Mouse (Mus musculus) forebrain, embryonic 11.5 days (tissue): ENCODE data around the gene Reck. TPM values are rescaled to one million over a fixed set of nuclear protein-coding genes. Genes with fewer than 3 reads are reported as not detected.

ENCODE experiments used
- ATAC-seq: fragments of 200-750 bp; cut with Nextera tagmentation; replicated peaks from 2 replicates; pipeline ENCODE4 v1.8.0; 2017; ENCODE audit warnings: moderate TSS enrichment; ENCODE audit not compliant: low FRiP score
- DNase-seq: peaks from one replicate; pipeline ENCODE4 v3.0.0-alpha.2; 2017; ENCODE audit warnings: low spot score
- H3K27ac ChIP-seq: fragments of 300-500 bp; sonication (generic); 2 replicates; pipeline ENCODE4 v1.5.1; 2014; ENCODE audit warnings: low read depth, low read length
- H3K27me3 ChIP-seq: fragments of 300-500 bp; sonication (generic); 2 replicates; pipeline ENCODE4 v1.6.1; 2014; ENCODE audit warnings: mild to moderate bottlenecking, low read length, mixed read lengths; ENCODE audit not compliant: control insufficient read depth, insufficient read depth
- H3K36me3 ChIP-seq: fragments of 300-500 bp; sonication (generic); 2 replicates; pipeline ENCODE4 v1.6.1; 2014; ENCODE audit warnings: mild to moderate bottlenecking, low read length, moderate library complexity, mixed read lengths; ENCODE audit not compliant: control insufficient read depth, insufficient read depth
- H3K4me1 ChIP-seq: fragments of 300-500 bp; sonication (generic); replicated peaks from 2 replicates; pipeline ENCODE4 v1.6.1; 2014; ENCODE audit warnings: low read length, mixed read lengths; ENCODE audit not compliant: control insufficient read depth, insufficient read depth
- H3K4me2 ChIP-seq: fragments of 300-500 bp; sonication (generic); 2 replicates; pipeline ENCODE4 v1.6.1; 2014; ENCODE audit warnings: low read depth, mild to moderate bottlenecking, low read length, moderate library complexity, mixed read lengths; ENCODE audit not compliant: severe bottlenecking
- H3K4me3 ChIP-seq: fragments of 300-500 bp; sonication (generic); 2 replicates; pipeline ENCODE4 v1.5.1; 2014; ENCODE audit warnings: low read depth, low read length
- H3K9ac ChIP-seq: fragments of 300-500 bp; sonication (generic); 2 replicates; pipeline ENCODE4 v1.6.1; 2014; ENCODE audit warnings: low read length
- H3K9me3 ChIP-seq: fragments of 300-500 bp; sonication (generic); 2 replicates; pipeline ENCODE4 v1.6.1; 2016; ENCODE audit warnings: low read length, mixed read lengths; ENCODE audit not compliant: control insufficient read depth
- WGBS: fragments of 180-500 bp; shearing (Covaris S2); extraction: QIAGEN DNeasy Blood & Tissue Kit; methylation state at CpG from one replicate; pipeline ENCODE4 v1.1.7; 2014; 5-methylcytosine and 5-hydroxymethylcytosine counted together
- polyA plus RNA-seq: library from polyadenylated mRNA; unstranded; fragments of >200 nt; fragmentation: Nextera tagmentation; extraction: Ambion mirVana; gene quantifications from 2 replicates; pipeline ENCODE4 v1.2.1, GENCODE M21; 2014

The Reck gene
- polyA plus RNA-seq, 1 experiment from 2014 or later: 11.3 TPM

GRCm38 (mm10) chr4:43969373-43969772, 94.0 kb downstream of the Reck start:
- no peaks in the 10 kb centered on the region for H3K9me3 ChIP-seq
- H3K9ac ChIP-seq: no peak overlapping the region
- peaks cover 8% of the 10 kb centered on the region for H3K4me1 ChIP-seq
- DNase-seq (peak; percentile 62), ATAC-seq (peak; percentile 64; the same call in 1 of the 2 replicates)
- no peak overlapping the region for H3K27ac ChIP-seq
- 5% methylated on average over 4 of the region's 4 CpGs for WGBS
- no peak overlapping the region for H3K4me2 ChIP-seq
- no peaks in the 10 kb centered on the region for H3K27me3 ChIP-seq
- H3K4me3 ChIP-seq: no peak overlapping the region
- H3K36me3 ChIP-seq: no peaks in the 10 kb centered on the region

- Histone ChIP-seq H3K9me3 (no peaks in the 10 kb centered on the region), H3K4me1 (peaks cover 7% of the 10 kb centered on the region), H3K36me3 (no peaks in the 10 kb centered on the region), H3K9ac (no peak overlapping the region), H3K27ac (no peak overlapping the region), H3K4me2 (no peak overlapping the region), H3K4me3 (no peak overlapping the region), H3K27me3 (no peaks in the 10 kb centered on the region)
- WGBS: 82% methylated on average over 20 of the region's 20 CpGs
- ATAC-seq: no peak
- no peak for DNase-seq
These were observed 95.3 kb downstream of the Reck start for GRCm38 (mm10) chr4:43970393-43971330.

DNA sequence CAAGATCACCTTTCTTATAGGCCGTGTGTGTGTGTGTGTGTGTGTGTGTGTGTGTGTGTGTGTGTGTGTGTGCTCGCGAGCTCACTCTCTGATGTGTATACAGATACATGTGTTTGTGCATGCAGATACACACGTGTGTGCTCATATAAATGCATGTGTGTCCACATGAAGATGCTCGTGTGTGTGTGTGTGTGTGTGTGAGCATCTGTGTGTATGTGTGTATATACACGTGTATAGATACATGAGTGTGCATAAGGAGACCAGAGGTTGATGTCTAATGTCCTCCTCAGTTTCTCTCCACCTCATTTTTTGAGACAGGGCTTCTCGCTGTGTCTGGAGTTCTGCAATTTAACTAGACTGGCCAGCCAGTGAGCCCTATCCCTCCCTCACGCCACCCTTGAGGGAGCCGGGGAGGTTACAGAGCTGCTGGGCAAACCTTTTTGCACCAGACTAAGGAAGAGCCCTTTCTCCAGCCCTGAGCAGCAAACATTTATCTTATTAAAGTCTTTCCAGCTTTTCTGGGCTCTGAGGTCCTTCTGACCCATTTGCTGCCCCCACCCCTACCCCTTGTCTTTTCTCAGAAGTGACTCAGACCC, 96.3 kb downstream of the Reck start:
- Histone ChIP-seq H3K27me3 (no peaks in the 10 kb centered on the region), H3K36me3 (no peaks in the 10 kb centered on the region), H3K4me3 (no peak overlapping the region), H3K9me3 (no peaks in the 10 kb centered on the region), H3K4me2 (no peak overlapping the region; the same call in 1 of the 2 replicates), H3K27ac (peak overlapping the region; percentile 31; the same call in 1 of the 2 replicates), H3K4me1 (peaks cover 7% of the 10 kb centered on the region), H3K9ac (no peak overlapping the region)
- WGBS: 63% methylated on average over 9 of the region's 9 CpGs
- DNase-seq: no peak
- ATAC-seq: no peak

GRCm38 (mm10) chr4:43972137-43972591, 96.8 kb downstream of the Reck start:
- H3K9me3 ChIP-seq: no peaks in the 10 kb centered on the region
- H3K4me3 ChIP-seq: no peak overlapping the region
- H3K27me3 ChIP-seq: no peaks in the 10 kb centered on the region
- ATAC-seq: peak; percentile 64; the same call in 1 of the 2 replicates
- no peak overlapping the region for H3K9ac ChIP-seq
- no peaks in the 10 kb centered on the region for H3K36me3 ChIP-seq
- H3K4me1 ChIP-seq: peaks cover 7% of the 10 kb centered on the region
- DNase-seq: peak; percentile 81
- H3K27ac ChIP-seq: 0 out of 2 replicates have a peak overlapping the region, but pooled peaks have one; percentile 31
- H3K4me2 ChIP-seq: peak overlapping the region; percentile 3; the same call in 1 of the 2 replicates
- 5% methylated on average over 8 of the region's 8 CpGs for WGBS

GRCm38 (mm10) chr4:43973526-43973981, 98.2 kb downstream of the Reck start:
- H3K9ac ChIP-seq: no peak overlapping the region
- no peak overlapping the region for H3K4me3 ChIP-seq
- H3K4me2 ChIP-seq: no peak overlapping the region
- H3K36me3 ChIP-seq: no peaks in the 10 kb centered on the region
- 60% methylated on average over 4 of the region's 4 CpGs for WGBS
- H3K27me3 ChIP-seq: no peaks in the 10 kb centered on the region
- no peak for DNase-seq
- H3K9me3 ChIP-seq: no peaks in the 10 kb centered on the region
- no peak for ATAC-seq
- no peak overlapping the region for H3K27ac ChIP-seq
- H3K4me1 ChIP-seq: peaks cover 12% of the 10 kb centered on the region

- H3K27ac ChIP-seq: no peak overlapping the region
- peaks cover 3% of the 10 kb centered on the region; the same call in 1 of the 2 replicates for H3K27me3 ChIP-seq
These were observed 99.7 kb downstream of the Reck start for GRCm38 (mm10) chr4:43974914-43975616.

GRCm38 (mm10) chr4:43976223-43976740, 101.0 kb downstream of the Reck start:
- H3K4me1 ChIP-seq: peaks cover 14% of the 10 kb centered on the region
- H3K4me2 ChIP-seq: no peak overlapping the region
- ATAC-seq: no peak
- no peak overlapping the region for H3K4me3 ChIP-seq
- DNase-seq: no peak
- H3K27me3 ChIP-seq: peaks cover 3% of the 10 kb centered on the region; the same call in 1 of the 2 replicates
- no peaks in the 10 kb centered on the region for H3K36me3 ChIP-seq
- no peak overlapping the region for H3K9ac ChIP-seq
- H3K27ac ChIP-seq: no peak overlapping the region
- WGBS: 85% methylated on average over 6 of the region's 6 CpGs
- no peaks in the 10 kb centered on the region for H3K9me3 ChIP-seq

More at GRCm38 (mm10) chr4:43974914-43975616, 99.7 kb downstream of the Reck start:
- peaks cover 14% of the 10 kb centered on the region for H3K4me1 ChIP-seq
- ATAC-seq: no peak
- no peak overlapping the region for H3K4me3 ChIP-seq
- H3K9me3 ChIP-seq: no peaks in the 10 kb centered on the region
- H3K36me3 ChIP-seq: no peaks in the 10 kb centered on the region
- H3K4me2 ChIP-seq: no peak overlapping the region
- no peak overlapping the region for H3K9ac ChIP-seq
- WGBS: 87% methylated on average over 10 of the region's 10 CpGs
- DNase-seq: no peak
